ENCODE assay signal across 5 mouse cellular contexts in the genomic region with DNA sequence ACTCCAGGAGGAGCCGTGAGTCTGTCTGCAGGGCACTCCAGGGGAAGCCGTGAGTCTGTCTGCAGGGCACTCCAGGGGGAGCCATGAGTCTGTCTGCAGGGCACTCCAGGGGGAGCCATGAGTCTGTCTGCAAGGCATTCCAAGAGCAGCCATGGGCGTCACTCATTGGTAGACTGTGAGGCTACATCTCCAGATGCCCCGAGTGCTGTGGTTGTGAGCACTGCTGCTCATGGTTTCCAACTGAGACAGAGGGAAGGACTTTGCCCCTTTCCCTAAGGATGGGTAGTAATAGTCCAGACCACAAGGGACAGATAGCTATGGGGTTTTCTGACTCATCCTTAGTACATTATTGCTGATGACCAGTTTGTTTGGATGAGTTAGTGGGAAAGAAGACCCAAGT. TPM values are rescaled to one million over a fixed set of nuclear protein-coding genes. Genes with fewer than 3 reads are reported as not detected.
"Had no signal": no experiment of that assay in that cellular context is flagged by ENCODE, and none has a peak within 500 bp of the region (broad histone marks: within the 10 kb centered on the region; RNA-seq: fewer than 3 reads in every experiment).

No protein-coding gene starts in this region.

- H3K9ac ChIP-seq: liver, embryonic 13.5 days had no signal

- ATAC-seq: lung, postnatal 0 days; midbrain, embryonic 16.5 days had no signal

- H3K9me3 ChIP-seq: limb, embryonic 10.5 days; liver, embryonic 13.5 days; midbrain, embryonic 10.5 days had no signal

- H3K27ac ChIP-seq: limb, embryonic 10.5 days; liver, embryonic 13.5 days; midbrain, embryonic 10.5 days had no signal

- H3K4me1 ChIP-seq: limb, embryonic 10.5 days had no signal

- H3K27me3 ChIP-seq: liver, embryonic 13.5 days had no signal

- H3K4me3 ChIP-seq: limb, embryonic 10.5 days; liver, embryonic 13.5 days; midbrain, embryonic 10.5 days had no signal

- H3K4me2 ChIP-seq: liver, embryonic 13.5 days had no signal

RNA-seq across cellular contexts. Expression of gene Serpinf2, which starts 33.3 kb away (rescaled TPM):
- polyA plus RNA-seq: limb, embryonic 10.5 days; midbrain, embryonic 10.5 days; midbrain, embryonic 16.5 days had no signal
